Mouse (Mus musculus): Measurements from ENCODE around the gene Ano6. TPM values are rescaled to one million over a fixed set of nuclear protein-coding genes. Genes with fewer than 3 reads are reported as not detected.

Gene Ano6
- polyA plus RNA-seq, 1 experiment from 2014 or later: 29.7 TPM

- H3K4me2 ChIP-seq: peak overlapping the region; percentile 73
- WGBS: 81% methylated on average over 25 of the region's 25 CpGs
- H3K36me3 ChIP-seq (replicated peaks): no peaks in the 10 kb centered on the region
- no peak overlapping the region; the same call in 1 of the 2 replicates for H3K4me3 ChIP-seq
- H3K27me3 ChIP-seq (replicated peaks): no peaks in the 10 kb centered on the region
- no peak overlapping the region for H3K27ac ChIP-seq
- no peak for ATAC-seq (replicated peaks)
- no peaks in the 10 kb centered on the region for H3K9me3 ChIP-seq
- no peak overlapping the region for H3K9ac ChIP-seq
- peaks cover 36% of the 10 kb centered on the region for H3K4me1 ChIP-seq
Measured at GRCm38 (mm10) chr15:95792261-95793260, 1.9 kb downstream of the Ano6 start.

GRCm38 (mm10) chr15:95793748-95794491, 3.3 kb downstream of the Ano6 start:
- no peak overlapping the region for H3K9ac ChIP-seq
- peaks cover 36% of the 10 kb centered on the region for H3K4me1 ChIP-seq
- H3K27ac ChIP-seq: no peak overlapping the region
- H3K4me2 ChIP-seq: no peak overlapping the region
- H3K4me3 ChIP-seq: no peak overlapping the region
- no peaks in the 10 kb centered on the region for H3K36me3 ChIP-seq (replicated peaks)
- ATAC-seq (replicated peaks): no peak
- 95% methylated on average over 9 of the region's 9 CpGs for WGBS
- no peaks in the 10 kb centered on the region for H3K27me3 ChIP-seq (replicated peaks)
- no peaks in the 10 kb centered on the region for H3K9me3 ChIP-seq

- H3K4me1 ChIP-seq: peaks cover 31% of the 10 kb centered on the region
- no peak overlapping the region for H3K9ac ChIP-seq
- H3K9me3 ChIP-seq: no peaks in the 10 kb centered on the region
- H3K27me3 ChIP-seq (replicated peaks): no peaks in the 10 kb centered on the region
- 73% methylated on average over 10 of the region's 10 CpGs for WGBS
- H3K36me3 ChIP-seq (replicated peaks): no peaks in the 10 kb centered on the region
- H3K4me2 ChIP-seq: no peak overlapping the region
- no peak for ATAC-seq (replicated peaks)
- no peak overlapping the region for H3K27ac ChIP-seq
- no peak overlapping the region for H3K4me3 ChIP-seq
Measured at GRCm38 (mm10) chr15:95794611-95795565, 4.2 kb downstream of the Ano6 start.

- Histone ChIP-seq H3K4me3 (no peak overlapping the region), H3K4me1 (peaks cover 28% of the 10 kb centered on the region), H3K4me2 (no peak overlapping the region), H3K27me3 (replicated peaks) (no peaks in the 10 kb centered on the region), H3K9ac (no peak overlapping the region), H3K27ac (no peak overlapping the region), H3K9me3 (no peaks in the 10 kb centered on the region), H3K36me3 (replicated peaks) (no peaks in the 10 kb centered on the region)
- no peak for ATAC-seq (replicated peaks)
- 73% methylated on average over 5 of the region's 5 CpGs for WGBS
Measured at GRCm38 (mm10) chr15:95796062-95796461, 5.4 kb downstream of the Ano6 start.

- 72% methylated on average over 9 of the region's 9 CpGs for WGBS
- no peak for ATAC-seq (replicated peaks)
- H3K4me1 ChIP-seq: peaks cover 22% of the 10 kb centered on the region
- no peak overlapping the region for H3K4me3 ChIP-seq
- no peak overlapping the region for H3K9ac ChIP-seq
- no peaks in the 10 kb centered on the region for H3K9me3 ChIP-seq
- H3K27me3 ChIP-seq (replicated peaks): no peaks in the 10 kb centered on the region
- H3K4me2 ChIP-seq: no peak overlapping the region
- no peak overlapping the region for H3K27ac ChIP-seq
- H3K36me3 ChIP-seq (replicated peaks): no peaks in the 10 kb centered on the region
Measured at GRCm38 (mm10) chr15:95797144-95797983, 6.7 kb downstream of the Ano6 start.

GRCm38 (mm10) chr15:95798266-95798665, 7.6 kb downstream of the Ano6 start:
- Histone ChIP-seq H3K4me2 (no peak overlapping the region), H3K9me3 (no peaks in the 10 kb centered on the region), H3K36me3 (replicated peaks) (no peaks in the 10 kb centered on the region), H3K27ac (no peak overlapping the region), H3K9ac (no peak overlapping the region), H3K4me3 (no peak overlapping the region), H3K27me3 (replicated peaks) (no peaks in the 10 kb centered on the region), H3K4me1 (peaks cover 13% of the 10 kb centered on the region; the same call in 1 of the 2 replicates)
- 96% methylated on average over 7 of the region's 7 CpGs for WGBS
- ATAC-seq (replicated peaks): no peak

- Histone ChIP-seq H3K4me1 (peaks cover 14% of the 10 kb centered on the region; the same call in 1 of the 2 replicates), H3K4me3 (no peak overlapping the region), H3K27me3 (replicated peaks) (no peaks in the 10 kb centered on the region), H3K9ac (no peak overlapping the region), H3K36me3 (replicated peaks) (no peaks in the 10 kb centered on the region), H3K27ac (no peak overlapping the region), H3K4me2 (no peak overlapping the region), H3K9me3 (no peaks in the 10 kb centered on the region)
- WGBS: 96% methylated on average over 5 of the region's 5 CpGs
- ATAC-seq (replicated peaks): no peak
Measured at GRCm38 (mm10) chr15:95799632-95800031, 9.0 kb downstream of the Ano6 start.

GRCm38 (mm10) chr15:95800051-95800450, 9.4 kb downstream of the Ano6 start:
- H3K4me3 ChIP-seq: no peak overlapping the region
- H3K9me3 ChIP-seq: no peaks in the 10 kb centered on the region
- ATAC-seq (replicated peaks): no peak
- no peaks in the 10 kb centered on the region for H3K27me3 ChIP-seq (replicated peaks)
- no peak overlapping the region for H3K9ac ChIP-seq
- no peak overlapping the region for H3K27ac ChIP-seq
- H3K4me2 ChIP-seq: no peak overlapping the region
- peaks cover 18% of the 10 kb centered on the region; the same call in 1 of the 2 replicates for H3K4me1 ChIP-seq
- no peaks in the 10 kb centered on the region for H3K36me3 ChIP-seq (replicated peaks)

- Histone ChIP-seq H3K36me3 (replicated peaks) (no peaks in the 10 kb centered on the region), H3K4me3 (no peak overlapping the region), H3K4me1 (peaks cover 21% of the 10 kb centered on the region; the same call in 1 of the 2 replicates), H3K4me2 (no peak overlapping the region), H3K27me3 (replicated peaks) (no peaks in the 10 kb centered on the region), H3K9ac (no peak overlapping the region), H3K27ac (no peak overlapping the region), H3K9me3 (no peaks in the 10 kb centered on the region)
- ATAC-seq (replicated peaks): no peak
- 63% methylated on average over 21 of the region's 21 CpGs for WGBS
Measured at GRCm38 (mm10) chr15:95801261-95801979, 10.8 kb downstream of the Ano6 start.

GRCm38 (mm10) chr15:95802140-95802539, 11.5 kb downstream of the Ano6 start:
- peaks cover 21% of the 10 kb centered on the region; the same call in 1 of the 2 replicates for H3K4me1 ChIP-seq
- no peaks in the 10 kb centered on the region for H3K36me3 ChIP-seq (replicated peaks)
- H3K4me2 ChIP-seq: no peak overlapping the region
- 88% methylated on average over 6 of the region's 6 CpGs for WGBS
- H3K27me3 ChIP-seq (replicated peaks): no peaks in the 10 kb centered on the region
- H3K4me3 ChIP-seq: no peak overlapping the region
- H3K9me3 ChIP-seq: no peaks in the 10 kb centered on the region
- no peak overlapping the region for H3K9ac ChIP-seq
- no peak overlapping the region for H3K27ac ChIP-seq
- ATAC-seq (replicated peaks): no peak

All from midbrain, embryonic 15.5 days (tissue).